Mouse (Mus musculus): ENCODE measurements around the gene Slc34a2.

Slc34a2 gene

GRCm38 (mm10) chr5:53025276-53025973, 12.5 kb upstream of the Slc34a2 start:
- no peak for DNase-seq (ENCODE audit: low spot score)

GRCm38 (mm10) chr5:53031346-53031745, 6.5 kb upstream of the Slc34a2 start:
- DNase-seq (ENCODE audit: low spot score), result no peak

GRCm38 (mm10) chr5:53042034-53042748, 4.3 kb downstream of the Slc34a2 start:
- DNase-seq (ENCODE audit: low spot score), result no peak

GRCm38 (mm10) chr5:53042771-53043371, 5.0 kb downstream of the Slc34a2 start:
- DNase-seq (ENCODE audit: low spot score), result no peak

GRCm38 (mm10) chr5:53043716-53044115, 5.8 kb downstream of the Slc34a2 start:
- DNase-seq (ENCODE audit: low spot score), result no peak

GRCm38 (mm10) chr5:53047951-53048350, 10.1 kb downstream of the Slc34a2 start:
- DNase-seq (ENCODE audit: low spot score), result peak; percentile 72

GRCm38 (mm10) chr5:53048599-53048998, 10.7 kb downstream of the Slc34a2 start:
- no peak for DNase-seq (ENCODE audit: low spot score)

GRCm38 (mm10) chr5:53049046-53049445, 11.2 kb downstream of the Slc34a2 start:
- peak; percentile 76 for DNase-seq (ENCODE audit: low spot score)

- DNase-seq (ENCODE audit: low spot score), result no peak
These were observed 13.1 kb downstream of the Slc34a2 start for GRCm38 (mm10) chr5:53050963-53051362.

GRCm38 (mm10) chr5:53053246-53053645, 15.4 kb downstream of the Slc34a2 start:
- DNase-seq (ENCODE audit: low spot score), result no peak

GRCm38 (mm10) chr5:53061532-53062130, 23.8 kb downstream of the Slc34a2 start:
- DNase-seq (ENCODE audit: low spot score), result no peak

GRCm38 (mm10) chr5:53074553-53074952, 36.7 kb downstream of the Slc34a2 start:
- DNase-seq (ENCODE audit: low spot score), result no peak

GRCm38 (mm10) chr5:53078453-53078852, 40.6 kb downstream of the Slc34a2 start:
- DNase-seq (ENCODE audit: low spot score), result no peak

- DNase-seq (ENCODE audit: low spot score), result no peak
These were observed 49.6 kb downstream of the Slc34a2 start for GRCm38 (mm10) chr5:53087452-53087851.

GRCm38 (mm10) chr5:53091331-53091730, 53.5 kb downstream of the Slc34a2 start:
- DNase-seq (ENCODE audit: low spot score), result no peak

GRCm38 (mm10) chr5:53101848-53102473, 64.1 kb downstream of the Slc34a2 start:
- DNase-seq (ENCODE audit: low spot score), result no peak

GRCm38 (mm10) chr5:53104177-53104855, 66.4 kb downstream of the Slc34a2 start:
- no peak for DNase-seq (ENCODE audit: low spot score)

- DNase-seq (ENCODE audit: low spot score), result no peak
These were observed 67.8 kb downstream of the Slc34a2 start for GRCm38 (mm10) chr5:53105716-53106115.

GRCm38 (mm10) chr5:53106125-53106524, 68.2 kb downstream of the Slc34a2 start:
- DNase-seq (ENCODE audit: low spot score), result no peak

- no peak for DNase-seq (ENCODE audit: low spot score)
These were observed 68.8 kb downstream of the Slc34a2 start for GRCm38 (mm10) chr5:53106731-53107130.

GRCm38 (mm10) chr5:53108026-53108425, 70.1 kb downstream of the Slc34a2 start:
- DNase-seq (ENCODE audit: low spot score), result no peak

GRCm38 (mm10) chr5:53108668-53109067, 70.8 kb downstream of the Slc34a2 start:
- DNase-seq (ENCODE audit: low spot score), result no peak
